Mouse (Mus musculus): ENCODE measurements around the gene 4930562C15Rik. TPM values are rescaled to one million over a fixed set of nuclear protein-coding genes. Genes with fewer than 3 reads are reported as not detected.

Gene 4930562C15Rik
- polyA plus RNA-seq, 1 experiment: 4.9 TPM

- Histone ChIP-seq H3K4me3 (replicated peaks; ENCODE audit: extremely low read depth, low read depth, low read length) (no peak overlapping the region), H3K4me1 (ENCODE audit: control insufficient read depth, insufficient read depth, low read length) (no peaks in the 10 kb centered on the region)
- no peak for TF ChIP-seq CTCF (IDR thresholded peaks at IDR 0.05; ENCODE audit: insufficient read depth, low read length)
- no peak for TF ChIP-seq POLR2A (IDR thresholded peaks at IDR 0.05; ENCODE audit: borderline replicate concordance, extremely low read depth, low read depth, low read length)
- 45% methylated on average over 6 of the region's 6 CpGs for WGBS
- DNase-seq: no peak
Observed at GRCm38 (mm10) chr16:4829271-4829900, 5.8 kb upstream of the 4930562C15Rik start.

DNA sequence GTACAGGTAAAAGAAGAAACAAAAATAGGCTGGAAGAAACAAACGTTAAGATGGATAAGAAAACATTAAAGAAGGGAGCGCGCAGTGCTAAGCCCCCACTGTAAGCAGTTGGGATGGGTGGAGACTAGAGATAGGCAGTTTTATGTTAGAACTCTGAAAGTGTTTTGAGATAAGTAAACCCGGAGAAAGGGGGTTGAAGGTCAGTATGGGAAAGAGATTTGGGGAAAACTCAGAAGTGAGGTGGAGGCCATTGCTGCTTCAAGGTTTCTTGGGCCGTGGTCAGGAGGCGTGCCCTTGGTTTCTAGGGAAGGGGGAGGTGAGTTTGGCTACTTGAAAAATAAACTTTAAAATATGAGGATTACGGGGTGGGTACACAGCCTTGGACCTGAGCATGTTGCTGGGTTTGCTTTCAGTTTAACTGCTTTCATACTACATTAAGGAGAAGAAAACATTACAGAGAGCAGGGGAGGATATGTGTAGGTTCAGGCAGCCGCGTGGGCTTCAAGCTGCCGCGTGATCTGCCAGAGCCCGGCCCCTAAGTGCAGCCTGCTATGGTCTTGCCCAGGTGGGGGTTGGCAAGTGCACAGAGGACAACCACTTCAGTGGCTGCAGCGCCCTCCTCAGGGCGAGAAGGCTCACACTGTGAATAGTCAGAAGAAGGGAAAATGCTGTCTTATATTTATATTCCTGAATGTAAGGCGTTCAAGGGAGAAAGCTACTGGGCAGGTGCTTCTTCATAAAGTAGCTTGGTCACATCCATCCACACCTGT, 3.4 kb upstream of the 4930562C15Rik start:
- TF ChIP-seq POLR2A (IDR thresholded peaks at IDR 0.05; ENCODE audit: borderline replicate concordance, extremely low read depth, low read depth, low read length) (no peak), CTCF (IDR thresholded peaks at IDR 0.05; ENCODE audit: insufficient read depth, low read length) (peak; percentile 14; the same call in 1 of the 2 replicates)
- WGBS: 58% methylated on average over 15 of the region's 15 CpGs
- Histone ChIP-seq H3K4me1 (ENCODE audit: control insufficient read depth, insufficient read depth, low read length) (no peaks in the 10 kb centered on the region), H3K4me3 (replicated peaks; ENCODE audit: extremely low read depth, low read depth, low read length) (no peak overlapping the region)
- DNase-seq: no peak

GRCm38 (mm10) chr16:4833858-4834257, 1.4 kb upstream of the 4930562C15Rik start:
- Histone ChIP-seq H3K4me1 (ENCODE audit: control insufficient read depth, insufficient read depth, low read length) (no peaks in the 10 kb centered on the region), H3K4me3 (replicated peaks; ENCODE audit: extremely low read depth, low read depth, low read length) (no peak overlapping the region)
- DNase-seq: no peak
- TF ChIP-seq CTCF (IDR thresholded peaks at IDR 0.05; ENCODE audit: insufficient read depth, low read length) (no peak), POLR2A (IDR thresholded peaks at IDR 0.05; ENCODE audit: borderline replicate concordance, extremely low read depth, low read depth, low read length) (no peak)
- WGBS: 71% methylated on average over 2 of the region's 2 CpGs

- Histone ChIP-seq H3K4me1 (ENCODE audit: control insufficient read depth, insufficient read depth, low read length) (no peaks in the 10 kb centered on the region), H3K4me3 (replicated peaks; ENCODE audit: extremely low read depth, low read depth, low read length) (no peak overlapping the region)
- no peak for TF ChIP-seq CTCF (IDR thresholded peaks at IDR 0.05; ENCODE audit: insufficient read depth, low read length)
- no peak for TF ChIP-seq POLR2A (IDR thresholded peaks at IDR 0.05; ENCODE audit: borderline replicate concordance, extremely low read depth, low read depth, low read length)
- no peak for DNase-seq
- WGBS: 79% methylated on average over 3 of the region's 3 CpGs
Observed at GRCm38 (mm10) chr16:4837631-4838030, 2.4 kb downstream of the 4930562C15Rik start.

DNA sequence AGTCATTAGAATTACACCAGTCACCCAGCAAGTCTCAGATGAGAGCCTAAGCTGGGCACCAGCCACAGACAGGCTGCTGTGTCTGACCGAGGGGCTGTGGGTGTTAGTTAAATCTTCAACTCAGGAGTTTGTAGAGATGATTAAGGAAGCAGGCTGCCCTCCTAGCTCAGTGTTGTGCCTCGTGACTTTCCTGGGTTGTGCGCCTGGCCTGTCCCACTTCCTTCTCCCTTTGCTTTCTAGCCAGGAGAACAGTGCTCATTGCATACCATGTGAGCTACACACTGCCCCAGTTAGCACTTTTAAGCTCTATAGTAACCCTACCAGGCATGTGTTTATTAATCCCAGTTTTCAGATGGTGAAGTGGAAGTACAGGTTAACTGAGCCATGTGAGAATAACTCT, 4.3 kb downstream of the 4930562C15Rik start:
- DNase-seq: no peak
- no peak for TF ChIP-seq CTCF (IDR thresholded peaks at IDR 0.05; ENCODE audit: insufficient read depth, low read length)
- TF ChIP-seq POLR2A (IDR thresholded peaks at IDR 0.05; ENCODE audit: borderline replicate concordance, extremely low read depth, low read depth, low read length): no peak
- 69% methylated on average over 3 of the region's 3 CpGs for WGBS
- Histone ChIP-seq H3K4me3 (replicated peaks; ENCODE audit: extremely low read depth, low read depth, low read length) (no peak overlapping the region), H3K4me1 (ENCODE audit: control insufficient read depth, insufficient read depth, low read length) (no peaks in the 10 kb centered on the region)

GRCm38 (mm10) chr16:4840231-4840630, 5.0 kb downstream of the 4930562C15Rik start:
- Histone ChIP-seq H3K4me3 (replicated peaks; ENCODE audit: extremely low read depth, low read depth, low read length) (no peak overlapping the region), H3K4me1 (ENCODE audit: control insufficient read depth, insufficient read depth, low read length) (no peaks in the 10 kb centered on the region)
- no peak for DNase-seq
- TF ChIP-seq CTCF (IDR thresholded peaks at IDR 0.05; ENCODE audit: insufficient read depth, low read length) (no peak), POLR2A (IDR thresholded peaks at IDR 0.05; ENCODE audit: borderline replicate concordance, extremely low read depth, low read depth, low read length) (no peak)
- 67% methylated on average over 8 of the region's 8 CpGs for WGBS

DNA sequence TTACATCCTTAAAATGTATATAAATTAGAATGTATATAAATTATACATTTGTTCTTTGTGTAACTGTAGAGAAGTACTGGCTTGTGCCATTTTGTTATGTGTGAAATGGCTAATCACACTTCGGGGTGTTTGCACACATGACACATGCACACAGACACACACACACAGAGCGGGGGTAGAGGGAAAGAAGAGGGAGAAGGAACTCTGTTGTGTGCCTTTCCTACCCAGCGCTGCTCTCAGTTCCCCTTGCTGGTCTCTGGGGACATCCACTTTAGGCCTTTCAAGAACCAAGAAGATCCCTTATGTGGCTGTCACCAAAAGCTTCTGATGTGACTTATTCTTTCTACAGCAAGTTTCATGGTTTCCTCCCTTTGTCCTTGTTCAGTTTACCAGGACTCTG, 11.8 kb downstream of the 4930562C15Rik start:
- Histone ChIP-seq H3K4me1 (ENCODE audit: control insufficient read depth, insufficient read depth, low read length) (no peaks in the 10 kb centered on the region), H3K4me3 (replicated peaks; ENCODE audit: extremely low read depth, low read depth, low read length) (no peak overlapping the region)
- 67% methylated on average over 3 of the region's 3 CpGs for WGBS
- TF ChIP-seq CTCF (IDR thresholded peaks at IDR 0.05; ENCODE audit: insufficient read depth, low read length) (no peak), POLR2A (IDR thresholded peaks at IDR 0.05; ENCODE audit: borderline replicate concordance, extremely low read depth, low read depth, low read length) (no peak)
- DNase-seq: no peak

- H3K4me1 ChIP-seq (ENCODE audit: control insufficient read depth, insufficient read depth, low read length): no peaks in the 10 kb centered on the region
- TF ChIP-seq POLR2A (IDR thresholded peaks at IDR 0.05; ENCODE audit: borderline replicate concordance, extremely low read depth, low read depth, low read length) (no peak), CTCF (IDR thresholded peaks at IDR 0.05; ENCODE audit: insufficient read depth, low read length) (no peak)
- DNase-seq: no peak
- H3K4me3 ChIP-seq (replicated peaks; ENCODE audit: extremely low read depth, low read depth, low read length): no peak overlapping the region
- WGBS: 82% methylated on average over 2 of the region's 2 CpGs
Observed at GRCm38 (mm10) chr16:4848090-4848489, 12.9 kb downstream of the 4930562C15Rik start.

- Histone ChIP-seq H3K4me1 (ENCODE audit: control insufficient read depth, insufficient read depth, low read length) (no peaks in the 10 kb centered on the region), H3K4me3 (replicated peaks; ENCODE audit: extremely low read depth, low read depth, low read length) (no peak overlapping the region)
- TF ChIP-seq POLR2A (IDR thresholded peaks at IDR 0.05; ENCODE audit: borderline replicate concordance, extremely low read depth, low read depth, low read length) (no peak), CTCF (IDR thresholded peaks at IDR 0.05; ENCODE audit: insufficient read depth, low read length) (no peak)
- WGBS: 59% methylated on average over 7 of the region's 7 CpGs
- DNase-seq: no peak
Observed at GRCm38 (mm10) chr16:4850361-4850760, 15.1 kb downstream of the 4930562C15Rik start.

Data from lung, adult 2 months (tissue).